Mouse (Mus musculus) adrenal gland, adult 2 months (tissue): ENCODE measurements around the gene Psma6. TPM values are rescaled to one million over a fixed set of nuclear protein-coding genes. Genes with fewer than 3 reads are reported as not detected.

Experiments
- DNase-seq: peaks from one replicate; pipeline ENCODE4 v3.0.0; 2021
- polyA plus RNA-seq: library from polyadenylated mRNA; depleted of rRNA; stranded (reverse); fragments of >200 nt; gene quantifications from 2 replicates; pipeline ENCODE4 v1.2.3, GENCODE M21; 2012; rRNA removed
- total RNA-seq, 2 experiments: library from RNA; stranded (reverse); gene quantifications; 2 replicates each; pipeline ENCODE4 v1.2.3; 2021

Psma6 gene
- total and polyA plus RNA-seq, 3 experiments = 14.8 to 242 (median 208) TPM

- DNase-seq = peak; percentile 56
Measured at GRCm38 (mm10) chr12:55464846-55465361, 80.9 kb downstream of the Psma6 start.

- peak; percentile 33 for DNase-seq
Measured at GRCm38 (mm10) chr12:55465401-55465983, 81.5 kb downstream of the Psma6 start.

- peak; percentile 86 for DNase-seq
Measured at GRCm38 (mm10) chr12:55466088-55466701, 82.2 kb downstream of the Psma6 start.

GRCm38 (mm10) chr12:55466816-55467215 lies 82.8 kb downstream of the Psma6 start:
- DNase-seq = peak; percentile 82

- DNase-seq = peak; percentile 36
Measured at GRCm38 (mm10) chr12:55467331-55468180, 83.5 kb downstream of the Psma6 start.

Other genes with a start within 250 kb of the Psma6 start
- gene Srp54b, start 229.1 kb upstream of the Psma6 start, total RNA-seq = 10 to 100 TPM; 65.2 to 78.5 TPM
- 50.4 and 75.2 TPM in 2 replicates for gene Srp54b, start 229.1 kb upstream of the Psma6 start, polyA plus RNA-seq
- 1 to 10 TPM; 2.1 to 8.9 TPM for gene 1700047I17Rik2, start 184.6 kb upstream of the Psma6 start, total RNA-seq
- not detected in 2 replicates for gene 1700047I17Rik2, start 184.6 kb upstream of the Psma6 start, polyA plus RNA-seq
- gene Srp54c, start 154.1 kb upstream of the Psma6 start, total RNA-seq = 10 to 100 TPM; 42.0 to 85.9 TPM
- gene Srp54c, start 154.1 kb upstream of the Psma6 start, polyA plus RNA-seq = 4.1 and 8.5 TPM in 2 replicates
- 10 to 100 TPM; 18.0 to 20.7 TPM for gene 1110008L16Rik, start 84.6 kb upstream of the Psma6 start, total RNA-seq
- gene 1110008L16Rik, start 84.6 kb upstream of the Psma6 start, polyA plus RNA-seq = 3.1 and 4.5 TPM in 2 replicates
- gene Ppp2r3c, start 81.2 kb upstream of the Psma6 start, total RNA-seq = 10 to 100 TPM; 11.3 to 12.9 TPM
- gene Ppp2r3c, start 81.2 kb upstream of the Psma6 start, polyA plus RNA-seq = 0.39 and 0.40 TPM in 2 replicates
- 10 to 100 TPM; 90.6 to 94.6 TPM for gene Nfkbia, start 108.4 kb downstream of the Psma6 start, total RNA-seq
- 197 and 256 TPM in 2 replicates for gene Nfkbia, start 108.4 kb downstream of the Psma6 start, polyA plus RNA-seq
- gene Aldoart2, start 181.0 kb downstream of the Psma6 start, total RNA-seq = under 1 TPM in 1 of 2 experiments, not detected in 1; 0.17 TPM
- gene Aldoart2, start 181.0 kb downstream of the Psma6 start, polyA plus RNA-seq = 0.08 TPM in 1 of 2 replicates, not detected in the other
- gene Insm2, start 215.2 kb downstream of the Psma6 start, total RNA-seq = 1 to 10 TPM in 1 of 2 experiments, under 1 TPM in 1; 0.49 to 4.5 TPM
- gene Insm2, start 215.2 kb downstream of the Psma6 start, polyA plus RNA-seq = 2.0 and 9.2 TPM in 2 replicates